Mouse (Mus musculus) kidney, adult 2 months (tissue): ENCODE measurements around the gene Snx30. TPM values are rescaled to one million over a fixed set of nuclear protein-coding genes. Genes with fewer than 3 reads are reported as not detected.

Experiments used
- DNase-seq: peaks from one replicate; pipeline ENCODE4 v3.0.0; 2021
- H3K27ac ChIP-seq: fragments of 200-500 bp; 2 replicates; pipeline ENCODE4 v1.5.1; 2012; ENCODE audit warnings: low read depth, low read length, control low read depth, inconsistent platforms; ENCODE audit not compliant: insufficient read depth
- H3K27me3 ChIP-seq: fragments of 200-500 bp; replicated peaks from 2 replicates; pipeline ENCODE4 v1.6.1; 2012; ENCODE audit warnings: mild to moderate bottlenecking, moderate library complexity, low read length, inconsistent platforms; ENCODE audit not compliant: control insufficient read depth, insufficient read depth
- H3K36me3 ChIP-seq: fragments of 200-500 bp; 2 replicates; pipeline ENCODE4 v1.6.1; 2012; ENCODE audit warnings: mild to moderate bottlenecking, moderate library complexity, low read length, inconsistent platforms; ENCODE audit not compliant: control insufficient read depth, insufficient read depth
- H3K4me1 ChIP-seq: fragments of 200-500 bp; 2 replicates; pipeline ENCODE4 v1.6.1; 2011; ENCODE audit warnings: low read length; ENCODE audit not compliant: control insufficient read depth, insufficient read depth
- H3K4me3 ChIP-seq: fragments of 200-500 bp; 2 replicates; pipeline ENCODE4 v1.5.1; 2011; ENCODE audit warnings: mild to moderate bottlenecking, low read depth, low read length, control low read depth; ENCODE audit not compliant: insufficient read depth
- CTCF ChIP-seq: fragments of 200-500 bp; conservative IDR thresholded peaks from 2 replicates; pipeline ENCODE4 v1.5.1; 2011; ENCODE audit warnings: low read depth, mild to moderate bottlenecking, control low read depth, low read length, moderate library complexity, mixed read lengths; ENCODE audit not compliant: insufficient read depth, insufficient read length
- POLR2A ChIP-seq: fragments of 200-500 bp; IDR thresholded peaks from one replicate; pipeline ENCODE4 v1.6.1; 2011; ENCODE audit warnings: low read depth, low read length, control low read depth
- WGBS: fragments of 180-500 bp; shearing (Covaris S2); methylation state at CpG from one replicate; pipeline ENCODE4 v1.1.7; 2018; 5-methylcytosine and 5-hydroxymethylcytosine counted together
- polyA plus RNA-seq: library from polyadenylated mRNA; depleted of rRNA; stranded (reverse); fragments of >200 nt; gene quantifications from 2 replicates; pipeline ENCODE4 v1.2.3, GENCODE M21; 2012

Gene Snx30
- polyA plus RNA-seq, 1 experiment: 5.2 TPM

DNA sequence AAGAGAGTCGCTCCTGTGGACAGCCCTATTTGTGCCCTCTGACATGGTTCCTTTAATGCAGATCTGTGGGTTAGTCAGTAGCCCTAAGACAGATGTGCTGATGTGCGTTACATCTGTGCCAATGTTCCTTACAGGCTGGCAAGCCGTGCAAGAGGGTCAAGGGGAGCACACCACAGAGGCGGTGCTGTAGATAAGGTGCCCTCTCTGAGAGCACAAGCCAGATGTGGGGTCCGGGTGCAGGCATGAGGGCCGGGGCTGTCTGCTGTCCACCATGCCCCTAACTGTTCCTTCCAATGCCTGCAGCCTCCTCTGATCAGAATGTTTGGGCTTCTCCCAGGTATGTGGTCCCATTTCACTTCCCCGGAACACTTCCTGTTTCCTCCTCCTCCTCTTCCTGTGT lies 40.7 kb upstream of the Snx30 start:
- Histone ChIP-seq H3K27me3 (no peaks in the 10 kb centered on the region), H3K4me3 (no peak overlapping the region), H3K36me3 (no peaks in the 10 kb centered on the region), H3K4me1 (no peaks in the 10 kb centered on the region), H3K27ac (no peak overlapping the region)
- TF ChIP-seq POLR2A (no peak), CTCF (no peak)
- DNase-seq: no peak
- 53% methylated on average over 7 of the region's 7 CpGs for WGBS

DNA sequence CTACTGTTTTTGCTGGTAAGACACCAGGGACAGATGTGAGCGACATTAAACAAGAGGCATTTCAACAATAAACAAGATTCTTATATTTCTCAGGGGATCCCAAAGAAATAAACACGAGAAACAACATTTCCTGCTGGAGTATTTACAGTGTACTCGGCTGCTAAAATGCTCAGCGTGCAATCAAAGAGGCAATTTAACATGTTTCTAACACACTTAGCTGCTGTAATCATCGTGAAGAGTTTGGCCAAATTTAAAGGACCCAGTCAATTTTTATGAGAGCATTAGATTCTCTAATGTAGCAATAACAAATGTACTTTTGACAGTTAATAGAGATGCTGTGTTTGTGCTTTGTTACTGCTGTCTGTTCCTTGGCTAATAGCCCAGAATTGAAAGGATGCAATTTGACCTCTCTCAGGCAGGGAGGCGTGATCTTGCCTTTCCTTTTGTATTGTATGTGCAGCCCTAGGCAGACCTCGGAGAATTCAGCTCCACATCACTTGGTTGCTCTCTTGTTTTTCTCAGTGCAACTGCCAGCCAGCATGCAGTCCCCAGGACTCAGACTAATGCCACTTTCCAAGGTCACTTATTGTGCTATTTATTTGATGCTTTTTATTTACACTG lies 40.1 kb upstream of the Snx30 start:
- TF ChIP-seq CTCF: no peak
- no peak for TF ChIP-seq POLR2A
- H3K4me1 ChIP-seq: no peaks in the 10 kb centered on the region
- H3K27me3 ChIP-seq: no peaks in the 10 kb centered on the region
- no peak overlapping the region for H3K27ac ChIP-seq
- peak; percentile 58 for DNase-seq
- 19% methylated on average over 7 of the region's 7 CpGs for WGBS
- no peak overlapping the region for H3K4me3 ChIP-seq
- no peaks in the 10 kb centered on the region for H3K36me3 ChIP-seq

DNA sequence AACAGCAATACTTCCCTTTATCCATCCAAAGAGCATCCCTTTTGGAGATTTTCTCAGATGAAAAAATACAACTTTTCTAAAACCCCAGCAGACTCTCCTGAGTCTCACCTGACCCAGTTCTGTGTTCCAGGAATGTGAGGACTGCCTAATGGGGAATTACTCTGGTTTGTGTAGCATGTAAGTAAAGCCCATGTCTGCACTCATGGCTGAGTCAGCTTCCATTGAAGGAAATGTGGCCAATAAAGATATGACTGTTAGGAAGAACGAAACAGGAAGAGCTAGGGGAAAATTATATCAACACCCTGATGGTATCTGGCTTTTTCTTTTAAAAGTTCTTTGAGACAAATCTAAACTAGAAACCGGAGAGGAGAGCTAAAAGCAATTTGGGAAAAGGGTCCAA lies 37.9 kb upstream of the Snx30 start:
- Histone ChIP-seq H3K36me3 (peaks cover 4% of the 10 kb centered on the region), H3K27ac (no peak overlapping the region), H3K4me3 (no peak overlapping the region), H3K27me3 (no peaks in the 10 kb centered on the region), H3K4me1 (no peaks in the 10 kb centered on the region)
- 70% methylated on average over 2 of the region's 2 CpGs for WGBS
- no peak for TF ChIP-seq POLR2A
- TF ChIP-seq CTCF: no peak
- DNase-seq: no peak

GRCm38 (mm10) chr4:59772171-59772879 lies 33.3 kb upstream of the Snx30 start:
- Histone ChIP-seq H3K4me3 (no peak overlapping the region), H3K36me3 (peaks cover 6% of the 10 kb centered on the region), H3K4me1 (no peaks in the 10 kb centered on the region), H3K27me3 (no peaks in the 10 kb centered on the region), H3K27ac (no peak overlapping the region)
- no peak for DNase-seq
- TF ChIP-seq POLR2A: no peak
- no peak for TF ChIP-seq CTCF
- 82% methylated on average over 17 of the region's 17 CpGs for WGBS

GRCm38 (mm10) chr4:59777828-59778227 lies 27.8 kb upstream of the Snx30 start:
- no peak for DNase-seq
- TF ChIP-seq POLR2A (no peak), CTCF (no peak)
- Histone ChIP-seq H3K4me1 (peaks cover 2% of the 10 kb centered on the region; the same call in 1 of the 2 replicates), H3K36me3 (peaks cover 2% of the 10 kb centered on the region), H3K27ac (no peak overlapping the region), H3K27me3 (no peaks in the 10 kb centered on the region), H3K4me3 (no peak overlapping the region)
- 81% methylated on average over 3 of the region's 3 CpGs for WGBS

- Histone ChIP-seq H3K27ac (no peak overlapping the region), H3K36me3 (no peaks in the 10 kb centered on the region), H3K27me3 (no peaks in the 10 kb centered on the region), H3K4me1 (peaks cover 3% of the 10 kb centered on the region; the same call in 1 of the 2 replicates), H3K4me3 (no peak overlapping the region)
- 5% methylated on average over 1 of the region's 1 CpGs for WGBS
- DNase-seq: peak; percentile 50
- TF ChIP-seq CTCF: no peak
- no peak for TF ChIP-seq POLR2A
Measured at GRCm38 (mm10) chr4:59780568-59780967, 25.1 kb upstream of the Snx30 start.

DNA sequence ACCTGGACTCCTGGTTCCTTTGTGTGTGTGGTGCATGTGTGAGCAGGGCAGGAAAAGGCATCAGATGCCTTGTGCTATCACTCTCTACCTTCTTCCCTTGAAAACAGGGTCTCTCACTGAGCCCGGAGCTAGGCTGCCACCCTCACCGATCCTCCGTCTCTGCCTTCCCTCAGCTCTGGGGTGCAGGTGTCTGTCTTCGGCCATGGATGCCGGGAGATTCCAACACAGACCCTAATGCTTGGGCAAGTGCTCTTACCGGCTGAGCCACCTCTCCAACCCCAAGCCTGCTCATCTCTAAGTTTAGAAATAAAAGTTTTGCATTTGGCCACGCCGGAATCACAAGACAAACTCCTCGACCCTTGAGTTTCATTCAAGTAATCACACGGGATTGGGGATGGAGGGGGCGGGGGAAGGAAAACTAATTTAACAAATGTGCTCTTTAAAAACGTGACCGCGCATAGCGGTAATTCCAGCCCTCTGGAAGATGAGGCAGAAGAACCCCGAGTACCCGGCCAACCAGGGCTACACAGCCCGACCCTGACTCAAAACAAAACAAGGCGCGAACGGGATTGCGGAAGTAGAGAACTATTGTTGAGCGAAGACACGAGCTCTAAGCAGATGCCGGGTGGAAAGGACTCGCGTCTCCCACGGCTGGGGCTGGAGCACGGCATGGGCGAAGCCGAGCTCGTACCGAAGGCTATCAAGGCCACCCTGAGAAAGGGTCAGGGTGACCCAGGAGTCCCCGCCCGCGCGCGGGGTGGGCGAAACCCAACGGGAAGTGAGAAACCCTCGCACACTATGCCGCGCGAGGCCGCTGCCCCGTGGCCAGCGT lies 22.6 kb upstream of the Snx30 start:
- Histone ChIP-seq H3K4me1 (peaks cover 3% of the 10 kb centered on the region), H3K27ac (no peak overlapping the region), H3K36me3 (no peaks in the 10 kb centered on the region), H3K27me3 (no peaks in the 10 kb centered on the region), H3K4me3 (peak overlapping the region; percentile 63)
- no peak for DNase-seq
- WGBS: under 1% methylated on average over 47 of the region's 47 CpGs
- no peak for TF ChIP-seq CTCF
- TF ChIP-seq POLR2A: no peak
